Mouse (Mus musculus): Measurements from ENCODE around the gene Slc5a9.
"Not testable (repeated sequence)": the region's sequence is repeated elsewhere in the genome, so short reads cannot be mapped to it uniquely, and the experiment has no call there.

The Slc5a9 gene

DNA sequence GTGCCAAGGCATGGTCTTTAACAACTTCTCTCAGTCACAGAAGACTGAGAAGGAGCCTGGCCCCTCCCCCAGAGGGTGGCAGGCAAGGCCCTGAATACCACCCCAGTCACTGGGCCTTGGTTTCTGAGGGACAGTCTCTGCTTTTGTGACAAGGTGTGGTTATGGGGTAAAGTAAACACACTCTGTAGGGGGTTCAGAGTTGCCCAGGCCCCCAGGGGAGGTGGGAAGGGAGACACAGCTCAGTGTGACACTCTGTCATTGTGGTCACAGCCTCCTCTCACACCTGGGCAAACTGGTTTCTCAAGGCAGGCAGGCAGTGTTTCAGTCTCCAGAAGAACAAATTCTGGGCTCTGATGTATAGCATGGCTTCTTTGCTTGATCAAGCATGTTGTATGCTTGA, at the start of gene Slc5a9:
Slc5a9 (minus strand) TSS at position 144 of the 400 bp plus-strand sequence.
- DNase-seq (ENCODE audit: low read depth, low spot score) = no peak

DNA sequence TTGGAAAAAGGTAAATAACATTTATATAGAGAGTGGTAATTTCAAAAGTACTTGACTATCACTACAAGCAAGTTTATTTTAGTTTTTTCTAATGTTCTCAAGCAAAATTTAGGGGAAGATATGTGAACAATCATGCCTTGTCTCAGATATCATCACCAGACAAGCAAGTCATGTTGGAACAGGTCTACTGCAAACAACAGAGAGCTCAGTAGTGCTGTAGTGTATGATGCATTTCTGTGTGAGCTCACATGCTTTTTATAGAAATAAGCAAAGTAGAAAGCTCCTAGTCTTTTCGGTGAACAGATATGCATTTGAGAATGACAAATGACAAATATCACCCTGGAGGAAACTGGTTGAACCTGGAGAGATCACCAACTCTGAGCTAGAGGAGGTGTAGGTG, 16.4 kb upstream of the Slc5a9 start, which contains the start of gene Skint8:
Skint8 (plus strand) TSS at position 301 of the 400 bp plus-strand sequence.
- no peak for DNase-seq (ENCODE audit: low read depth, low spot score)

DNA sequence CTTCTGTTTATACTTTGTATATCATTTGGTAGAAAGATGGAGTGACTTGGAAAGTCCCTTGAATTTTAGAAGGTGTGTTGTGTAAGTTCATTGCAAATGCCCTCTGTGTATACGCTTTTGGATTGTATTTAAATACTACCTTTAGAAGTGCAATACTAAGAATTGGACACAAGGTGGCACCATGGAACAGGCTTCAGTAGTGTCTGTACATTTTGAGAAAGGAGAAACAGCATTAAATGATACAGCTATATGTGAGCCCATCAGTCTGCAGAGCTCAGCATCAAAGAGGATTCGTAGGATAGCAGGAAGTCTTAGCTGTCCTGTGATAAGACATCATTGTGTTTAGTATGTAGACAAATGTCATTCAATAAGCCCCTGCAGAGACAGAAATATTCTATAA, 5.2 kb upstream of the Slc5a9 start:
- DNase-seq (ENCODE audit: low read depth, low spot score) = no peak

DNA sequence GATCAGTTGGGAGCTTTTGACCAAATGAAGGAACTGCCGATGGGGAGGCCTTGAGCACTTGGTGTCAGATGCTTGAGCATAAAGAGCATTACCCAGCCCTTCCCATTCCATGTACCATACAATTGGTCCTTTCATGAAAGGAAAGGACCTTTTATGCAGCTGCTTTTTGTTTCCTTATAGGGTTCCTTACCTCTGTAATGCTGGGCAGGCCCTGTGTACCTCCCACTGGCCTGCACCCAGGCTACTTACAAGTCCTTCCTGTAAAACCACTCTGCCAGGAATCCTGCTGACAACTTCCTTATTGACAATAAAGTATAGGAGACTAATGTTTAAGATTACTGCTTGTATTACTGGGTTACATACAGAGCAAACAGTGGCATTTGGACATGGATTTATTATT, 1.2 kb downstream of the Slc5a9 start:
- DNase-seq (ENCODE audit: low read depth, low spot score) = no peak

DNA sequence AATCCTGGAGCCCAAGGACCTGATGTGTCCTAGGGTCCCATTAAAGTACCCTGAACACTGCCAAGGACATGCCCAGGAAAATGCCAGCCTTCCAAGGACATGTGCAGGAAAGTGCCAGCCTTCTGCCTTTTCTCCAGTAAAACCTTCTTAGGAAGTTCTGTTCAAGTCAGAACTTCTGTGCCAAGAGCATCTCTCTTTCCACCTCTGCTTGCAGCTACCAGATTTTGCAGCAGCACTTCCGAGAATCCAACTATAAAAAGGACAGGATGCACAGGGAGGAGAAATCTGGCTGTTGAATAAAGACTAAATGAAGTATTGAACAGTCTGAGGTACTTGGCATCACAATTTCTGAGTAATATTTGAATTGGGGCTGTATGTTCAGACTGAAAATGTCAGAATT, 2.2 kb downstream of the Slc5a9 start:
- not testable (repeated sequence) for DNase-seq (ENCODE audit: low read depth, low spot score)

DNA sequence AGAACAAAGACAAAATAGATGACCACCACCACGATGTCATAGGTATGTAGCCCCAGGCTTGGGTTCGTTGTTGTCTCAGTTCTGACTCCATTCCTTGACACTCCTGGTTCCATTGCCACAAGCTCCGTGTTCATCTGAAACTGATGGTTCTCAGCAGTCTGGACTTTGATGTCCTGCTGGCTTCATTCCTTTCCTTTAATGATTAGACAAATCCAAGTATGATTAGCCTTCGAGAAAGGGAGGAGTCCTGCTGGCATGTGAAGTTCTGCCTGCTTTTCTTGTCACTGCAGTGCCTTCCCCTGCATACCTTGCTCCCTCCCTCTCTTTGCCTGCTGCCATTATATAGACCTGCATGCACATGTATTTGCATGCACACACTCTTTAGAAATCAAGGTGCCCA, 4.2 kb downstream of the Slc5a9 start:
- no peak for DNase-seq (ENCODE audit: low read depth, low spot score)

DNA sequence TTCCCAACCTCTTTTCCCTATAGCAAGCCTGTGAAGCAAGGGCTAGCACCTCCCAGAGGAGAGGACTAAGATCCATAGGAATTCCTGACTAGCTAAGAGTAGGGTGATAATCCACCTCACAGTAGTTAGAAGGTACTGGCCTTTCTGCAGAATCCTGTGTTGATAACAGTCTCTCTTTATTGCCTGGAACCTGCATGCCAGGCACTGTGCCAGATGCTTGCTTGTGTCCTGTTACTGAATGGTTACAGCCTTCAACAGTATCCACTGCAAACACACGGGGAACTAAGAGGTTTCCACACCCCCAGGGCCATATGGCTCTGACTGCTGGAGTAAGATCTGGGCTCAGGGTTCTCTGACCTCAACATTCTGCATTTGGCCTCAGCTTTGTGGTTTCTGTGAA, 5.0 kb downstream of the Slc5a9 start:
- no peak for DNase-seq (ENCODE audit: low read depth, low spot score)

DNA sequence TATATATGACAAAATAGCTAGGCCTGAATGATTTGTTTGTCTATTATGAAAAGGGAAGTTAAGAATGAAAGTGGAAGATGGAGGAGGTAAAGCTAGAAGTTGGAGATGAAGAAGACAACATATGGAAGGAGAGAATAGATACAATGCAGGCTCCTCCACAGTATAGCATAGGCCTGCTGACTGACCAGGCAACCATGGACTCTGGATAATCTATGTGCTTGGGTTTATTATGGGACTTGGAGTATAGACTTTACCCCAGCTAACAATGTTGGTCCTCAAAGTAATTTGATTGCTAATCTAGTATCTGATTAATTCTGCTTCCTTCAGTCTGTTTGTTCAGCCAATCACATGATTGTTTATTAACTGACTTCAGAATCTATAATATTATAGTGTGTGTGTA, 10.6 kb downstream of the Slc5a9 start:
- DNase-seq (ENCODE audit: low read depth, low spot score) = no peak

DNA sequence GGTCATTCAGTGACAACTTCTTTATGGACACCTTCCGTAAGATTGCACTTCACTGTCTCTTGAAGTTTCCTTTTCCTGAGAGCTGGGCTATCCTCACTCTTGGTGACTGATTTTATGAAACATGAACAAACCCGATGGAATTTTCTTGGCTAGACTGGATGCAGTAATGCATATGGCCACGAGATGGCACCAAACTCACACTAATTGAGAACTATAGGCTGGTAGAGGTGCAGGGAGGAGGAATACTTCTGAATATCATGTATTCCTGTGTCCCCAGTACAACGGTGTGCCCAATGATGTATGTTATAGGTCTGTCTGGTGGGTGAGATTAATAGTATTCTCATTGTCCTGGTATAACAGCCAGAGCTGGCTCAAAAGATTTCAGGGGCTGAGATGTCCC, 16.1 kb downstream of the Slc5a9 start:
- DNase-seq (ENCODE audit: low read depth, low spot score) = peak; percentile 6

DNA sequence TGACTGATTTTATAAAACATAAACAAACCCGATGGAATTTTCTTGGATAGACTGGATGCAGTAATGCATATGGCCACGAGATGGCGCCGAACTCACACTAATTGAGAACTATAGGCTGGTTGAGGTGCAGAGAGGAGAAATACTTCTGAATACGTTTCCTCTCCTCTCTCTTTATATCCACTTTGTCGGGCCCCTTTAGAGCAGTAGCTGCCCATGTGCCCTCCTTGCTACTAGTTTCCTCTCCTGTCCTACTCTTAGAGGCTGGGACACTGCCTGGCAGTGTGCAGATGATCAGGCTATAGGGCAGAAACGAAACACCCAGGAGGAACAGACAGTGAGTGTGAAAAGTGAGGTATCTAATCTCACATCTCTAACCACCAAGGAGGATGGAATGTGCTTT, 16.7 kb downstream of the Slc5a9 start:
- DNase-seq (ENCODE audit: low read depth, low spot score) = peak; percentile 2

DNA sequence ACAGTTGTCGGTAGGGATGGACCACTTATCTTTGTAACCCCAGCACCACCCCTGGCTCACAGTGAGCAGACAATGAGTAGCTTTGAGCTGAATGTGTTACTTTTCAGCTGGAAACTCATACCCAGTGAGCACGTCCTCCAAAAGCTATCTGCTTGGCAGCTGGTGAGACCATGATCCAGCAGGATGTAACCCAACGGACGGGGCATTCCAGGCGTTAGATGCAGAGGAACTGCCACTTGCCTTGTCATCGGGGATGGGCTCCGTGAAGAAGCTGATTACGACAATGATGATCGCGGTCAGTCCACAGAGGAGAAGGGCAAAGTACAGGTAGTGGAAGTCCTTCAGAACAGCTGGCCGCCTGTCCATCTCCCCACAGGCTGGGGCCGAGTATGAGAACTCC, 19.2 kb downstream of the Slc5a9 start:
- no peak for DNase-seq (ENCODE audit: low read depth, low spot score)

DNA sequence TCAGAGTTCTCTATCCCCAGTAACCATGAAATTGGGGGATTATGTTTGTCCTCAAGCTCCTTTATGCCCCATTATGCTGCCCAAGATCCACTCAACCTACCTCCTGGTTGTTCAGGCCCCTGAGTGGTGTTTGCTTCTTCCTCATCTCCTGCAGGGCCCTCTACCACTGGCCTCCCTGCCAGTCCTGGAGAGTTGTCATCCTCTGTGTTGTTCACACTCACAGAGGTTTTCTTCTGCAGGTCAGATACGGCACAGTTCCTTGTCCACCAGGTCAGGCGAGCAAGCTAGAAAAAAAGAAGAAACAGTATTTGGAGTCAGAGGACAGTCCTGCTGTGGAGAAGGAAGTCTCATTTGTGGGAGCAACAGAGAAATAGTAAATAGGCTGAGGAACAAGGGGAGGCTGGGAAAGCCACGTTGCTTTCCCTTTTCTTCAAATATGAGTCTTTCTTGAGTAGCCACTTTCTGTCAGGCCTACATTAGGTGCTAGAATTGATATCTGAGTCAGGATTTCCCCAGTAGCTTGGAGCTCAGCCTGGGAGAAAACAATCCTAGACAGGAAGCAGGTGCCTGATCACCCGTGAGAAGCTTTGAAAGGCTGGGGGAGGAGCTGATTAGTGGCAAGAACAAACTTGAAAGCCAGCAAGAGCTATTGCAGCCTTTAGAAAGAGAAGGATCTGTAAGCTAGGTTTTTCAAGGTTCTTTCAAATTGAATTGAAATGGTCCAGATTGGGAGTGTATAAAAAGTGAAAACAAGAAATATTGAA, 22.4 kb downstream of the Slc5a9 start:
- no peak for DNase-seq (ENCODE audit: low read depth, low spot score)

DNA sequence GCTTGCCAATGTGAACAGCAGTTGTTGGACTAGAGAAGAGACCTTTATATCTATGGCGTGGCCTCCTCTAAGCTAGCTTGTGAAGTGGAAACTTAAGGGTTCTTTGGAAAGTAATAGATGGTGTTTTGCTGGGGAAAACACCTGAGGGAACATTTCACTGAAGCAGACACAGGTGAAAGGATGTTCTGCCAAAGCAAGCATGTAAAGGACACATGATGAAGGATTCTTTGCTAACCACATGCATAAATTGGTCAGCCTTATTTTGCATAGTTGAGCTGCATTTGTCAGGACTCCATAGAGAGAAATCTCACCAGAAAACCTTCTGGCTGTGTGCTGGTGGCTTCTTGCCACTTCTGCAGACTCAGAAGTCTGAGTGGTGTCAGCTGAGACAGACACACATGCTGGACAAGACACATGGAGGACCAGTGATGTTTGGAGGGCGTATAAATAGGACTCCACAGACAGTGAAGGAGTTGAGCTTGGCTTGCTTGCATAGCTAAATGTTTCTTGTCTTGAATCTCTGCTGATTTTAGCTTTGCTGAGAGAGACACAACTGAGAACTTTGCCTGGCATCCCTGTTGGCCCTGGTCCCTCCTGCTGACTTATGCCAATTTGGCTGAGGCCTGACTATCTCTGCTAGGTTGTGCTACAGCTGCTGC, 34.8 kb downstream of the Slc5a9 start:
- DNase-seq (ENCODE audit: low read depth, low spot score) = no peak

DNA sequence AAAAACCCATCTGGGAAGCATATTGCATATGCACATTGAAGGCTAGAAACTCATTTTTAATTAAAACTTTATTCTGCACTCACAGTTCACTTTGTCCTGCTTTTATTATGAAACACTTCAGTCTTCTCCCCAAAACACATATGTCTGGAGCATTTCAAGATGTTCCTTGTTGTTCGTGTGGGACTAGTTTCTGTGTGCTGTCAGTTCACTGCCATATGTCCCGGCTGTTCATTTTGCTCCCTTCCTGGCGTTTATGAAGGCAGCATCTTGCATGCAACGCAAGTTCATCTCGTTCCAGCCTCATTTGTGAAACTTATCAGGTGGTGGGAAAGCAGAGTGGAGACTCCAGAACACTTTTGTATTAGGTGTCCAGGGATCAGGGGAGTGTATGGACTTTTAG, 36.0 kb downstream of the Slc5a9 start:
- DNase-seq (ENCODE audit: low read depth, low spot score) = no peak

DNA sequence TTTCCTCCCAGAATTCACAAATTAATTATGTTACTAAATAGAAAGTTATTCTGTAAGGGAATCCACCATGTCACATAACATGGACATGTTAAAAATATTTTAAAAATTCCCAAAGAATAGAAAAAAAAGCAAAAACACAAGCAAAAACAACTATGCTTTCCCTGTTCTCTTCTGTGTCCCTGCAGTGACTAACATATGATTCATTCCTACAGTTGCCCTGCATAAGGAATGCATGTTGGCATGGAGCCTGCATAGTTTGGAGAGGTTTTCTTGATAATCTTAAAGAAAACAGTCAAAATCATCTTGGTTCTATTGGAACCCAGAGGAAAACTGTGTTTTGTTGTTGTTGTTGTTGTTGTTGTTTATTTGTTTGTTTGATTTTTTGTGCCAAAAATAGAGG, 50.1 kb downstream of the Slc5a9 start:
- no peak for DNase-seq (ENCODE audit: low read depth, low spot score)

DNA sequence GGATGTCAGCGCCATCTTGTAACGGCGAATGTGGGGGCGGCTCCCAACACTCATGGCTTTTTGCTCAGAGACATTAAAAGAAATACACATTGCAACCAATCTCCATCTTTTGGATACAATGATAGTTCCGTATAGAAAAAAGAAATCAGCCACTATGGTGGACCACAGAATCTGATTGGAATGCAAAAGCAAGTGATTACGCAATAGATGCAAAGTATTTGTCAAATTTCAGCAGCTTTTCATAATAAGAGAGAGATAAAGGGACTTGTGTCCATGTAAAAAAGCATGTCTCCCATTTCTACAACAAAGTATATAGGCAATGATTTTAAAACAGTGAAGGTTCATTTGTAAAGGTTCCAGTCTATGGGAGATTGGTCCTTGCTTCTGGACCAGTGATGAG, 63.8 kb downstream of the Slc5a9 start:
- DNase-seq (ENCODE audit: low read depth, low spot score) = no peak

Measured in c-Kit-negative CD71-positive TER-119-positive erythroid progenitor cells, embryonic 14.5 days (primary cell).